Mouse (Mus musculus): ENCODE results near the gene Rgs6. TPM values are rescaled to one million over a fixed set of nuclear protein-coding genes. Genes with fewer than 3 reads are reported as not detected.

Gene Rgs6
- polyA plus RNA-seq, 1 experiment, result 16.8 TPM

GRCm38 (mm10) chr12:83100413-83100812 is 512.3 kb downstream of the Rgs6 start:
- peak in 1 of 2 experiments; percentile 38 for DNase-seq
- WGBS, result 41% methylated on average over 9 of the region's 9 CpGs
- TF ChIP-seq CTCF (IDR thresholded peaks at IDR 0.05; ENCODE audit: borderline replicate concordance, insufficient read depth, low read depth, low read length) (no peak), POLR2A (IDR thresholded peaks at IDR 0.05; ENCODE audit: borderline replicate concordance, insufficient read depth, low read length) (no peak)
- H3K27ac ChIP-seq (ENCODE audit: insufficient read depth, low read length), result no peak overlapping the region
- no peak overlapping the region for H3K4me3 ChIP-seq (replicated peaks; ENCODE audit: insufficient read depth, low read depth, low read length)
- peaks cover 15% of the 10 kb centered on the region for H3K4me1 ChIP-seq (ENCODE audit: control insufficient read depth, insufficient read depth, low read length)
- no peaks in the 10 kb centered on the region for H3K27me3 ChIP-seq (ENCODE audit: control insufficient read depth, insufficient read depth, low read length)

- Histone ChIP-seq H3K27ac (ENCODE audit: insufficient read depth, low read length) (no peak overlapping the region), H3K4me3 (replicated peaks; ENCODE audit: insufficient read depth, low read depth, low read length) (no peak overlapping the region), H3K27me3 (ENCODE audit: control insufficient read depth, insufficient read depth, low read length) (no peaks in the 10 kb centered on the region), H3K4me1 (ENCODE audit: control insufficient read depth, insufficient read depth, low read length) (peaks cover 15% of the 10 kb centered on the region)
- DNase-seq, result no peak
- TF ChIP-seq CTCF (IDR thresholded peaks at IDR 0.05; ENCODE audit: borderline replicate concordance, insufficient read depth, low read depth, low read length), result no peak
- TF ChIP-seq POLR2A (IDR thresholded peaks at IDR 0.05; ENCODE audit: borderline replicate concordance, insufficient read depth, low read length), result no peak
- WGBS, result 72% methylated on average over 7 of the region's 7 CpGs
Observed at GRCm38 (mm10) chr12:83100848-83101247, 512.8 kb downstream of the Rgs6 start.

- TF ChIP-seq CTCF (IDR thresholded peaks at IDR 0.05; ENCODE audit: borderline replicate concordance, insufficient read depth, low read depth, low read length), result no peak
- TF ChIP-seq POLR2A (IDR thresholded peaks at IDR 0.05; ENCODE audit: borderline replicate concordance, insufficient read depth, low read length), result no peak
- WGBS, result 69% methylated on average over 9 of the region's 9 CpGs
- no peak for DNase-seq
- peaks cover 15% of the 10 kb centered on the region; the same call in 1 of the 2 replicates for H3K4me1 ChIP-seq (ENCODE audit: control insufficient read depth, insufficient read depth, low read length)
- H3K4me3 ChIP-seq (replicated peaks; ENCODE audit: insufficient read depth, low read depth, low read length), result no peak overlapping the region
- no peak overlapping the region for H3K27ac ChIP-seq (ENCODE audit: insufficient read depth, low read length)
- no peaks in the 10 kb centered on the region for H3K27me3 ChIP-seq (ENCODE audit: control insufficient read depth, insufficient read depth, low read length)
Observed at GRCm38 (mm10) chr12:83105514-83106119, 517.5 kb downstream of the Rgs6 start.

GRCm38 (mm10) chr12:83106120-83106517 is 518.0 kb downstream of the Rgs6 start:
- TF ChIP-seq POLR2A (IDR thresholded peaks at IDR 0.05; ENCODE audit: borderline replicate concordance, insufficient read depth, low read length), result no peak
- H3K4me3 ChIP-seq (replicated peaks; ENCODE audit: insufficient read depth, low read depth, low read length), result no peak overlapping the region
- H3K4me1 ChIP-seq (ENCODE audit: control insufficient read depth, insufficient read depth, low read length), result peaks cover 18% of the 10 kb centered on the region
- H3K27me3 ChIP-seq (ENCODE audit: control insufficient read depth, insufficient read depth, low read length), result no peaks in the 10 kb centered on the region
- 95% methylated on average over 5 of the region's 5 CpGs for WGBS
- DNase-seq, result no peak
- no peak overlapping the region for H3K27ac ChIP-seq (ENCODE audit: insufficient read depth, low read length)

GRCm38 (mm10) chr12:83109486-83109885 is 521.4 kb downstream of the Rgs6 start:
- 34% methylated on average over 4 of the region's 4 CpGs for WGBS
- TF ChIP-seq CTCF (IDR thresholded peaks at IDR 0.05; ENCODE audit: borderline replicate concordance, insufficient read depth, low read depth, low read length) (no peak), POLR2A (IDR thresholded peaks at IDR 0.05; ENCODE audit: borderline replicate concordance, insufficient read depth, low read length) (no peak)
- H3K27me3 ChIP-seq (ENCODE audit: control insufficient read depth, insufficient read depth, low read length), result no peaks in the 10 kb centered on the region
- peaks cover 48% of the 10 kb centered on the region for H3K4me1 ChIP-seq (ENCODE audit: control insufficient read depth, insufficient read depth, low read length)
- DNase-seq, result peak in 1 of 2 experiments; percentile 55
- H3K4me3 ChIP-seq (replicated peaks; ENCODE audit: insufficient read depth, low read depth, low read length), result no peak overlapping the region
- H3K27ac ChIP-seq (ENCODE audit: insufficient read depth, low read length), result peak overlapping the region; percentile 91

GRCm38 (mm10) chr12:83109891-83110630 is 522.0 kb downstream of the Rgs6 start:
- 11% methylated on average over 11 of the region's 11 CpGs for WGBS
- DNase-seq, result peak; percentile 84 to 93
- TF ChIP-seq CTCF (IDR thresholded peaks at IDR 0.05; ENCODE audit: borderline replicate concordance, insufficient read depth, low read depth, low read length) (no peak), POLR2A (IDR thresholded peaks at IDR 0.05; ENCODE audit: borderline replicate concordance, insufficient read depth, low read length) (no peak)
- H3K27ac ChIP-seq (ENCODE audit: insufficient read depth, low read length), result peak overlapping the region; percentile 91
- H3K27me3 ChIP-seq (ENCODE audit: control insufficient read depth, insufficient read depth, low read length), result no peaks in the 10 kb centered on the region
- no peak overlapping the region for H3K4me3 ChIP-seq (replicated peaks; ENCODE audit: insufficient read depth, low read depth, low read length)
- H3K4me1 ChIP-seq (ENCODE audit: control insufficient read depth, insufficient read depth, low read length), result peaks cover 52% of the 10 kb centered on the region

- TF ChIP-seq CTCF (IDR thresholded peaks at IDR 0.05; ENCODE audit: borderline replicate concordance, insufficient read depth, low read depth, low read length) (no peak), POLR2A (IDR thresholded peaks at IDR 0.05; ENCODE audit: borderline replicate concordance, insufficient read depth, low read length) (no peak)
- DNase-seq, result peak in 1 of 2 experiments; percentile 38
- WGBS, result 63% methylated on average over 3 of the region's 3 CpGs
- no peaks in the 10 kb centered on the region for H3K27me3 ChIP-seq (ENCODE audit: control insufficient read depth, insufficient read depth, low read length)
- no peak overlapping the region for H3K4me3 ChIP-seq (replicated peaks; ENCODE audit: insufficient read depth, low read depth, low read length)
- H3K27ac ChIP-seq (ENCODE audit: insufficient read depth, low read length), result peak overlapping the region; percentile 67
- peaks cover 52% of the 10 kb centered on the region for H3K4me1 ChIP-seq (ENCODE audit: control insufficient read depth, insufficient read depth, low read length)
Observed at GRCm38 (mm10) chr12:83110711-83111110, 522.6 kb downstream of the Rgs6 start.

- peak; percentile 72 to 75 for DNase-seq
- WGBS, result 70% methylated on average over 5 of the region's 5 CpGs
- no peaks in the 10 kb centered on the region for H3K27me3 ChIP-seq (ENCODE audit: control insufficient read depth, insufficient read depth, low read length)
Observed at GRCm38 (mm10) chr12:83112283-83112682, 524.2 kb downstream of the Rgs6 start.

More at GRCm38 (mm10) chr12:83112283-83112682, 524.2 kb downstream of the Rgs6 start:
- TF ChIP-seq POLR2A (IDR thresholded peaks at IDR 0.05; ENCODE audit: borderline replicate concordance, insufficient read depth, low read length), result no peak
- TF ChIP-seq CTCF (IDR thresholded peaks at IDR 0.05; ENCODE audit: borderline replicate concordance, insufficient read depth, low read depth, low read length), result peak; percentile 46
- Histone ChIP-seq H3K27ac (ENCODE audit: insufficient read depth, low read length) (no peak overlapping the region), H3K4me1 (ENCODE audit: control insufficient read depth, insufficient read depth, low read length) (peaks cover 52% of the 10 kb centered on the region), H3K4me3 (replicated peaks; ENCODE audit: insufficient read depth, low read depth, low read length) (no peak overlapping the region)

Measured in cerebellum, adult 2 months (tissue).